Mouse (Mus musculus): Measurements from ENCODE around the gene Rapgef2. TPM values are rescaled to one million over a fixed set of nuclear protein-coding genes. Genes with fewer than 3 reads are reported as not detected.
"Not testable (repeated sequence)": the region's sequence is repeated elsewhere in the genome, so short reads cannot be mapped to it uniquely, and the experiment has no call there.

Gene Rapgef2
- polyA plus RNA-seq, 1 experiment from 2014 or later: 9.7 TPM

GRCm38 (mm10) chr3:79058491-79058890, 227.8 kb downstream of the Rapgef2 start:
- H3K4me3 ChIP-seq (ENCODE audit: low read depth, low read length); DNase-seq (ENCODE audit: low spot score); H3K4me2 ChIP-seq (ENCODE audit: low read length); H3K4me1 ChIP-seq (ENCODE audit: control insufficient read depth, insufficient read depth, low read length); H3K27ac ChIP-seq (ENCODE audit: low read depth, low read length); H3K27me3 ChIP-seq (replicated peaks; ENCODE audit: control insufficient read depth, insufficient read depth, low read length); H3K9me3 ChIP-seq (replicated peaks; ENCODE audit: control insufficient read depth, low read length); H3K9ac ChIP-seq (ENCODE audit: low read length); H3K36me3 ChIP-seq (ENCODE audit: control insufficient read depth, insufficient read depth, low read length); ATAC-seq: not testable (repeated sequence)
- 86% methylated on average over 2 of the region's 2 CpGs for WGBS

- no peak overlapping the region for H3K9ac ChIP-seq (ENCODE audit: low read length)
- no peak overlapping the region for H3K4me2 ChIP-seq (ENCODE audit: low read length)
- DNase-seq (ENCODE audit: low spot score) (no peak), ATAC-seq (no peak)
- no peaks in the 10 kb centered on the region for H3K9me3 ChIP-seq (replicated peaks; ENCODE audit: control insufficient read depth, low read length)
- no peaks in the 10 kb centered on the region for H3K36me3 ChIP-seq (ENCODE audit: control insufficient read depth, insufficient read depth, low read length)
- WGBS: 49% methylated on average over 5 of the region's 5 CpGs
- no peak overlapping the region for H3K27ac ChIP-seq (ENCODE audit: low read depth, low read length)
- H3K4me3 ChIP-seq (ENCODE audit: low read depth, low read length): no peak overlapping the region
- H3K4me1 ChIP-seq (ENCODE audit: control insufficient read depth, insufficient read depth, low read length): no peaks in the 10 kb centered on the region
- no peaks in the 10 kb centered on the region for H3K27me3 ChIP-seq (replicated peaks; ENCODE audit: control insufficient read depth, insufficient read depth, low read length)
Measured at GRCm38 (mm10) chr3:79045251-79045650, 241.1 kb downstream of the Rapgef2 start.

GRCm38 (mm10) chr3:79042973-79043372, 243.3 kb downstream of the Rapgef2 start:
- Histone ChIP-seq H3K27ac (ENCODE audit: low read depth, low read length) (no peak overlapping the region), H3K4me3 (ENCODE audit: low read depth, low read length) (no peak overlapping the region), H3K9ac (ENCODE audit: low read length) (no peak overlapping the region), H3K4me1 (ENCODE audit: control insufficient read depth, insufficient read depth, low read length) (no peaks in the 10 kb centered on the region), H3K27me3 (replicated peaks; ENCODE audit: control insufficient read depth, insufficient read depth, low read length) (no peaks in the 10 kb centered on the region), H3K4me2 (ENCODE audit: low read length) (no peak overlapping the region), H3K36me3 (ENCODE audit: control insufficient read depth, insufficient read depth, low read length) (no peaks in the 10 kb centered on the region), H3K9me3 (replicated peaks; ENCODE audit: control insufficient read depth, low read length) (no peaks in the 10 kb centered on the region)
- no peak for DNase-seq (ENCODE audit: low spot score)
- no peak for ATAC-seq
- WGBS: 86% methylated on average over 3 of the region's 3 CpGs

- WGBS: 43% methylated on average over 2 of the region's 2 CpGs
- DNase-seq (ENCODE audit: low spot score): no peak
Measured at GRCm38 (mm10) chr3:79039666-79040450, 246.5 kb downstream of the Rapgef2 start.

GRCm38 (mm10) chr3:79039008-79039407, 247.3 kb downstream of the Rapgef2 start:
- Histone ChIP-seq H3K4me1 (ENCODE audit: control insufficient read depth, insufficient read depth, low read length) (no peaks in the 10 kb centered on the region), H3K27ac (ENCODE audit: low read depth, low read length) (no peak overlapping the region), H3K27me3 (replicated peaks; ENCODE audit: control insufficient read depth, insufficient read depth, low read length) (no peaks in the 10 kb centered on the region), H3K4me2 (ENCODE audit: low read length) (no peak overlapping the region), H3K4me3 (ENCODE audit: low read depth, low read length) (no peak overlapping the region), H3K9me3 (replicated peaks; ENCODE audit: control insufficient read depth, low read length) (no peaks in the 10 kb centered on the region), H3K36me3 (ENCODE audit: control insufficient read depth, insufficient read depth, low read length) (no peaks in the 10 kb centered on the region), H3K9ac (ENCODE audit: low read length) (no peak overlapping the region)
- DNase-seq (ENCODE audit: low spot score) (no peak), ATAC-seq (no peak)
- WGBS: 46% methylated on average over 2 of the region's 2 CpGs

More at GRCm38 (mm10) chr3:79039666-79040450, 246.5 kb downstream of the Rapgef2 start:
- no peak overlapping the region for H3K4me3 ChIP-seq (ENCODE audit: low read depth, low read length)
- no peaks in the 10 kb centered on the region for H3K4me1 ChIP-seq (ENCODE audit: control insufficient read depth, insufficient read depth, low read length)
- no peak overlapping the region for H3K4me2 ChIP-seq (ENCODE audit: low read length)
- H3K9me3 ChIP-seq (replicated peaks; ENCODE audit: control insufficient read depth, low read length): no peaks in the 10 kb centered on the region
- ATAC-seq: no peak
- H3K36me3 ChIP-seq (ENCODE audit: control insufficient read depth, insufficient read depth, low read length): no peaks in the 10 kb centered on the region
- no peak overlapping the region for H3K27ac ChIP-seq (ENCODE audit: low read depth, low read length)
- H3K9ac ChIP-seq (ENCODE audit: low read length): no peak overlapping the region
- no peaks in the 10 kb centered on the region for H3K27me3 ChIP-seq (replicated peaks; ENCODE audit: control insufficient read depth, insufficient read depth, low read length)

GRCm38 (mm10) chr3:79034457-79034856, 251.9 kb downstream of the Rapgef2 start:
- no peaks in the 10 kb centered on the region for H3K4me1 ChIP-seq (ENCODE audit: control insufficient read depth, insufficient read depth, low read length)
- no peak overlapping the region for H3K27ac ChIP-seq (ENCODE audit: low read depth, low read length)
- no peaks in the 10 kb centered on the region for H3K9me3 ChIP-seq (replicated peaks; ENCODE audit: control insufficient read depth, low read length)
- H3K36me3 ChIP-seq (ENCODE audit: control insufficient read depth, insufficient read depth, low read length): no peaks in the 10 kb centered on the region
- no peak overlapping the region for H3K4me3 ChIP-seq (ENCODE audit: low read depth, low read length)
- H3K4me2 ChIP-seq (ENCODE audit: low read length): no peak overlapping the region
- DNase-seq (ENCODE audit: low spot score): no peak
- H3K9ac ChIP-seq (ENCODE audit: low read length): no peak overlapping the region
- no peak for ATAC-seq
- H3K27me3 ChIP-seq (replicated peaks; ENCODE audit: control insufficient read depth, insufficient read depth, low read length): no peaks in the 10 kb centered on the region
- 90% methylated on average over 2 of the region's 2 CpGs for WGBS

- H3K27me3 ChIP-seq (replicated peaks; ENCODE audit: control insufficient read depth, insufficient read depth, low read length): no peaks in the 10 kb centered on the region
- 88% methylated on average over 4 of the region's 4 CpGs for WGBS
- no peaks in the 10 kb centered on the region for H3K36me3 ChIP-seq (ENCODE audit: control insufficient read depth, insufficient read depth, low read length)
- no peaks in the 10 kb centered on the region for H3K4me1 ChIP-seq (ENCODE audit: control insufficient read depth, insufficient read depth, low read length)
- no peak overlapping the region for H3K9ac ChIP-seq (ENCODE audit: low read length)
- DNase-seq (ENCODE audit: low spot score): no peak
- H3K27ac ChIP-seq (ENCODE audit: low read depth, low read length): no peak overlapping the region
- no peaks in the 10 kb centered on the region for H3K9me3 ChIP-seq (replicated peaks; ENCODE audit: control insufficient read depth, low read length)
- ATAC-seq: no peak
- no peak overlapping the region for H3K4me3 ChIP-seq (ENCODE audit: low read depth, low read length)
- H3K4me2 ChIP-seq (ENCODE audit: low read length): no peak overlapping the region
Measured at GRCm38 (mm10) chr3:79030855-79031254, 255.5 kb downstream of the Rapgef2 start.

- ATAC-seq (no peak), DNase-seq (ENCODE audit: low spot score) (no peak)
- Histone ChIP-seq H3K27me3 (replicated peaks; ENCODE audit: control insufficient read depth, insufficient read depth, low read length) (no peaks in the 10 kb centered on the region), H3K4me3 (ENCODE audit: low read depth, low read length) (no peak overlapping the region), H3K9me3 (replicated peaks; ENCODE audit: control insufficient read depth, low read length) (no peaks in the 10 kb centered on the region), H3K36me3 (ENCODE audit: control insufficient read depth, insufficient read depth, low read length) (no peaks in the 10 kb centered on the region), H3K9ac (ENCODE audit: low read length) (no peak overlapping the region), H3K27ac (ENCODE audit: low read depth, low read length) (no peak overlapping the region), H3K4me2 (ENCODE audit: low read length) (no peak overlapping the region), H3K4me1 (ENCODE audit: control insufficient read depth, insufficient read depth, low read length) (no peaks in the 10 kb centered on the region)
- WGBS: 88% methylated on average over 14 of the region's 14 CpGs
Measured at GRCm38 (mm10) chr3:79028153-79028878, 258.0 kb downstream of the Rapgef2 start.

- Histone ChIP-seq H3K4me1 (ENCODE audit: control insufficient read depth, insufficient read depth, low read length) (no peaks in the 10 kb centered on the region), H3K4me3 (ENCODE audit: low read depth, low read length) (no peak overlapping the region), H3K9ac (ENCODE audit: low read length) (no peak overlapping the region), H3K27ac (ENCODE audit: low read depth, low read length) (no peak overlapping the region), H3K4me2 (ENCODE audit: low read length) (no peak overlapping the region), H3K36me3 (ENCODE audit: control insufficient read depth, insufficient read depth, low read length) (no peaks in the 10 kb centered on the region), H3K9me3 (replicated peaks; ENCODE audit: control insufficient read depth, low read length) (no peaks in the 10 kb centered on the region), H3K27me3 (replicated peaks; ENCODE audit: control insufficient read depth, insufficient read depth, low read length) (no peaks in the 10 kb centered on the region)
- no peak for ATAC-seq
- no peak for DNase-seq (ENCODE audit: low spot score)
- 96% methylated on average over 3 of the region's 3 CpGs for WGBS
Measured at GRCm38 (mm10) chr3:79025983-79026382, 260.3 kb downstream of the Rapgef2 start.

Data from forebrain, embryonic 14.5 days (tissue).